Mouse (Mus musculus) heart, adult 2 months (tissue): ENCODE measurements around the gene Cttnbp2nl. TPM values are rescaled to one million over a fixed set of nuclear protein-coding genes. Genes with fewer than 3 reads are reported as not detected.
A peak's percentile ranks its signal among the peaks of the same experiment; 100 is the strongest.

Experiments used
- DNase-seq, 2 experiments: peaks; one replicate each; pipeline ENCODE4 v3.0.0; 2021
- H3K27ac ChIP-seq: fragments of 200-600 bp; 2 replicates; pipeline ENCODE4 v1.8.1; 2022
- H3K27me3 ChIP-seq: fragments of 200-500 bp; 2 replicates; pipeline ENCODE4 v1.6.1; 2012; ENCODE audit warnings: mild to moderate bottlenecking, low read length, inconsistent platforms, mixed read lengths; ENCODE audit not compliant: control insufficient read depth, insufficient read depth
- H3K36me3 ChIP-seq: fragments of 200-500 bp; 2 replicates; pipeline ENCODE4 v1.6.1; 2012; ENCODE audit warnings: low read length, inconsistent platforms; ENCODE audit not compliant: control insufficient read depth, insufficient read depth
- H3K4me1 ChIP-seq: fragments of 200-500 bp; 2 replicates; pipeline ENCODE4 v1.6.1; 2011; ENCODE audit warnings: low read length; ENCODE audit not compliant: control insufficient read depth, insufficient read depth
- H3K4me3 ChIP-seq: fragments of 200-600 bp; 2 replicates; pipeline ENCODE4 v1.8.1; 2022
- H3K79me2 ChIP-seq: fragments of 200-500 bp; replicated peaks from 2 replicates; pipeline ENCODE4 v1.6.1; 2012; ENCODE audit warnings: mild to moderate bottlenecking, inconsistent platforms, low read length, moderate library complexity, mixed read lengths; ENCODE audit not compliant: control insufficient read depth, insufficient read depth
- H3K9ac ChIP-seq: fragments of 200-500 bp; 2 replicates; pipeline ENCODE4 v1.6.1; 2012; ENCODE audit warnings: low read depth, mild to moderate bottlenecking, control low read depth, inconsistent platforms, low read length, mixed read lengths
- CTCF ChIP-seq: fragments of 200-600 bp; IDR thresholded peaks from 2 replicates; pipeline ENCODE4 v1.8.1; 2022; ENCODE audit warnings: antibody characterized with exemption, mild to moderate bottlenecking, moderate library complexity
- EP300 ChIP-seq: fragments of 200-500 bp; IDR thresholded peaks from 2 replicates; pipeline ENCODE4 v1.6.1; 2011; ENCODE audit warnings: low read depth, low read length, control low read depth; ENCODE audit not compliant: insufficient read depth
- POLR2A ChIP-seq: fragments of 200-500 bp; IDR thresholded peaks from 2 replicates; pipeline ENCODE4 v1.6.1; 2011; ENCODE audit warnings: mild to moderate bottlenecking, low read depth, low read length, control low read depth; ENCODE audit not compliant: insufficient read depth
- WGBS: fragments of 180-500 bp; shearing (Covaris S2); methylation state at CpG from one replicate; pipeline ENCODE4 v1.1.7; 2018; 5-methylcytosine and 5-hydroxymethylcytosine counted together
- intact Hi-C: fragments of 180-260 bp; cut with DNase I; formaldehyde crosslinking; loops from one replicate; pipeline ENCODE4 v1.15.1; 2025
- polyA plus RNA-seq: library from polyadenylated mRNA; depleted of rRNA; stranded (reverse); fragments of >200 nt; gene quantifications from 2 replicates; pipeline ENCODE4 v1.2.3, GENCODE M21; 2012; rRNA removed
- total RNA-seq, 2 experiments: library from RNA; stranded (reverse); gene quantifications; 2 replicates each; pipeline ENCODE4 v1.2.3; 2021

Gene Cttnbp2nl
- total and polyA plus RNA-seq, 3 experiments: 4.1 to 20.9 (median 15.3) TPM

GRCm38 (mm10) chr3:104960026-104961000, 92.6 kb downstream of the Cttnbp2nl start:
- intact Hi-C loops: no loop called here
- no peak for TF ChIP-seq POLR2A
- no peak for TF ChIP-seq EP300
- no peak for TF ChIP-seq CTCF
- Histone ChIP-seq H3K9ac (no peak overlapping the region), H3K36me3 (no peaks in the 10 kb centered on the region), H3K27ac (no peak overlapping the region), H3K27me3 (peaks cover 12% of the 10 kb centered on the region), H3K79me2 (no peaks in the 10 kb centered on the region), H3K4me3 (no peak overlapping the region), H3K4me1 (no peaks in the 10 kb centered on the region)
- whole genome bisulfite sequencing: 26% methylated on average over 19 of the region's 19 CpGs
- peak in 1 of 2 experiments; percentile 16 for DNase-seq

GRCm38 (mm10) chr3:104956131-104956581, 96.8 kb downstream of the Cttnbp2nl start:
- Histone ChIP-seq H3K27me3 (peaks cover under 1% of the 10 kb centered on the region), H3K79me2 (no peaks in the 10 kb centered on the region), H3K4me3 (no peak overlapping the region), H3K4me1 (no peaks in the 10 kb centered on the region), H3K9ac (no peak overlapping the region), H3K27ac (no peak overlapping the region), H3K36me3 (no peaks in the 10 kb centered on the region)
- TF ChIP-seq CTCF (no peak), POLR2A (no peak), EP300 (no peak)
- 77% methylated on average over 6 of the region's 6 CpGs for WGBS
- intact Hi-C loops: no loop called here
- DNase-seq: no peak

- no peak overlapping the region for H3K9ac ChIP-seq
- H3K36me3 ChIP-seq: no peaks in the 10 kb centered on the region
- H3K4me3 ChIP-seq: no peak overlapping the region
- no peak for TF ChIP-seq EP300
- no peak for TF ChIP-seq CTCF
- no peak for TF ChIP-seq POLR2A
- H3K27ac ChIP-seq: no peak overlapping the region
- no peaks in the 10 kb centered on the region for H3K79me2 ChIP-seq
- WGBS: 97% methylated on average over 15 of the region's 15 CpGs
- H3K4me1 ChIP-seq: no peaks in the 10 kb centered on the region
- intact Hi-C loops: no loop called here
- no peaks in the 10 kb centered on the region for H3K27me3 ChIP-seq
- no peak for DNase-seq
Measured at GRCm38 (mm10) chr3:104954551-104954950, 98.4 kb downstream of the Cttnbp2nl start.

GRCm38 (mm10) chr3:104954137-104954536, 98.8 kb downstream of the Cttnbp2nl start:
- no peaks in the 10 kb centered on the region for H3K4me1 ChIP-seq
- DNase-seq: no peak
- no peaks in the 10 kb centered on the region for H3K27me3 ChIP-seq
- TF ChIP-seq POLR2A: no peak
- no peak for TF ChIP-seq CTCF
- TF ChIP-seq EP300: no peak
- intact Hi-C loops: no loop called here
- WGBS: 98% methylated on average over 3 of the region's 3 CpGs
- H3K4me3 ChIP-seq: no peak overlapping the region
- no peaks in the 10 kb centered on the region for H3K36me3 ChIP-seq
- H3K27ac ChIP-seq: no peak overlapping the region
- no peak overlapping the region for H3K9ac ChIP-seq
- no peaks in the 10 kb centered on the region for H3K79me2 ChIP-seq

GRCm38 (mm10) chr3:104952891-104953670, 99.9 kb downstream of the Cttnbp2nl start:
- DNase-seq: no peak
- Histone ChIP-seq H3K27ac (no peak overlapping the region), H3K79me2 (no peaks in the 10 kb centered on the region), H3K36me3 (no peaks in the 10 kb centered on the region), H3K27me3 (no peaks in the 10 kb centered on the region), H3K4me1 (no peaks in the 10 kb centered on the region), H3K9ac (no peak overlapping the region), H3K4me3 (no peak overlapping the region)
- intact Hi-C loops: no loop called here
- 67% methylated on average over 23 of the region's 23 CpGs for WGBS
- TF ChIP-seq EP300 (no peak), CTCF (no peak), POLR2A (no peak)

Other genes starting within 250 kb of the Cttnbp2nl start
- gene Mov10, start 234.6 kb downstream of the Cttnbp2nl start, total RNA-seq: 1 to 10 TPM; 4.6 to 5.9 TPM
- gene Mov10, start 234.6 kb downstream of the Cttnbp2nl start, polyA plus RNA-seq: 5.7 and 7.4 TPM in 2 replicates
- 10 to 100 TPM; 16.7 to 19.3 TPM for gene St7l, start 189.1 kb downstream of the Cttnbp2nl start, total RNA-seq
- gene St7l, start 189.1 kb downstream of the Cttnbp2nl start, polyA plus RNA-seq: 3.7 and 7.2 TPM in 2 replicates
- gene Capza1, start 188.6 kb downstream of the Cttnbp2nl start, total RNA-seq: 10 to 100 TPM; 30.1 to 36.6 TPM
- gene Capza1, start 188.6 kb downstream of the Cttnbp2nl start, polyA plus RNA-seq: 18.3 and 32.1 TPM in 2 replicates
- under 1 TPM; 0.76 to 0.77 TPM for gene Wnt2b, start 91.2 kb downstream of the Cttnbp2nl start, total RNA-seq
- gene Wnt2b, start 91.2 kb downstream of the Cttnbp2nl start, polyA plus RNA-seq: 0.51 and 0.94 TPM in 2 replicates
- gene 4930564D02Rik, start 13.7 kb upstream of the Cttnbp2nl start, total RNA-seq: not detected
- not detected in 2 replicates for gene 4930564D02Rik, start 13.7 kb upstream of the Cttnbp2nl start, polyA plus RNA-seq